Mouse (Mus musculus): ENCODE measurements around the gene Serinc1. TPM values are rescaled to one million over a fixed set of nuclear protein-coding genes. Genes with fewer than 3 reads are reported as not detected.

The Serinc1 gene
- total RNA-seq, 1 experiment from 2014 or later = 147 TPM

GRCm38 (mm10) chr10:57488591-57488990, 43.7 kb downstream of the Serinc1 start:
- ATAC-seq (replicated peaks in 1 of 2; ENCODE audit: insufficient read depth in 1 of 2, low FRiP score in 2 of 2, low TSS enrichment in 1 of 2, low read depth in 1 of 2, poor library complexity in 2 of 2, severe bottlenecking in 2 of 2) = no peak

GRCm38 (mm10) chr10:57487201-57487600, 45.1 kb downstream of the Serinc1 start:
- ATAC-seq (replicated peaks in 1 of 2; ENCODE audit: insufficient read depth in 1 of 2, low FRiP score in 2 of 2, low TSS enrichment in 1 of 2, low read depth in 1 of 2, poor library complexity in 2 of 2, severe bottlenecking in 2 of 2) = no peak

- ATAC-seq (replicated peaks in 1 of 2; ENCODE audit: insufficient read depth in 1 of 2, low FRiP score in 2 of 2, low TSS enrichment in 1 of 2, low read depth in 1 of 2, poor library complexity in 2 of 2, severe bottlenecking in 2 of 2) = peak in 1 of 2 experiments; percentile 38; a peak in 2 of 4 replicates
Observed at GRCm38 (mm10) chr10:57486542-57487071, 45.7 kb downstream of the Serinc1 start.

- ATAC-seq (replicated peaks in 1 of 2; ENCODE audit: insufficient read depth in 1 of 2, low FRiP score in 2 of 2, low TSS enrichment in 1 of 2, low read depth in 1 of 2, poor library complexity in 2 of 2, severe bottlenecking in 2 of 2) = peak; percentile 99
Observed at GRCm38 (mm10) chr10:57485908-57486541, 46.3 kb downstream of the Serinc1 start, which contains the start of gene Hsf2. Hsf2 (plus strand) TSS chr10:57486385.

- ATAC-seq (replicated peaks in 1 of 2; ENCODE audit: insufficient read depth in 1 of 2, low FRiP score in 2 of 2, low TSS enrichment in 1 of 2, low read depth in 1 of 2, poor library complexity in 2 of 2, severe bottlenecking in 2 of 2) = no peak
Observed at GRCm38 (mm10) chr10:57484741-57485140, 47.6 kb downstream of the Serinc1 start.

- no peak for ATAC-seq (replicated peaks in 1 of 2; ENCODE audit: insufficient read depth in 1 of 2, low FRiP score in 2 of 2, low TSS enrichment in 1 of 2, low read depth in 1 of 2, poor library complexity in 2 of 2, severe bottlenecking in 2 of 2)
Observed at GRCm38 (mm10) chr10:57481717-57482116, 50.6 kb downstream of the Serinc1 start.

GRCm38 (mm10) chr10:57477121-57477843, 55.0 kb downstream of the Serinc1 start:
- no peak for ATAC-seq (replicated peaks in 1 of 2; ENCODE audit: insufficient read depth in 1 of 2, low FRiP score in 2 of 2, low TSS enrichment in 1 of 2, low read depth in 1 of 2, poor library complexity in 2 of 2, severe bottlenecking in 2 of 2)

Other genes starting within 250 kb of the Serinc1 start
- gene Hsf2, start 46.1 kb downstream of the Serinc1 start, total RNA-seq (2017) = 33.1 and 33.5 TPM in 2 replicates
- 6.1 and 8.4 TPM in 2 replicates for gene Pkib, start 99.5 kb upstream of the Serinc1 start, total RNA-seq (2017)